Mouse (Mus musculus) mammary gland, adult 2 months (tissue): Measurements from ENCODE around the gene Rock2. TPM values are rescaled to one million over a fixed set of nuclear protein-coding genes. Genes with fewer than 3 reads are reported as not detected.

Source experiments
- polyA plus RNA-seq: library from polyadenylated mRNA; depleted of rRNA; stranded (reverse); fragments of >200 nt; gene quantifications from 2 replicates; pipeline ENCODE4 v1.2.3, GENCODE M21; 2012; ENCODE audit warnings: low replicate concordance; rRNA removed

The Rock2 gene
- polyA plus RNA-seq: 3.5 and 12.1 TPM in 2 replicates

GRCm38 (mm10) chr12:16894396-16895220 lies at the start of gene Rock2:
Rock2 (plus strand) TSS chr12:16894895.

GRCm38 (mm10) chr12:16999739-17000497 lies 105.2 kb downstream of the Rock2 start, which contains the start of gene Pqlc3:
Pqlc3 (minus strand) TSS chr12:17000408.

GRCm38 (mm10) chr12:17011100-17011870 lies 116.6 kb downstream of the Rock2 start, which contains the start of gene 2410004P03Rik:
2410004P03Rik (minus strand) TSS chr12:17011727.

Other genes starting within 250 kb of the Rock2 start
- 12.2 and 17.1 TPM in 2 replicates for gene Ntsr2, start 241.5 kb upstream of the Rock2 start, polyA plus RNA-seq
- gene Greb1, start 94.0 kb upstream of the Rock2 start, polyA plus RNA-seq: 1.2 and 2.1 TPM in 2 replicates
- gene E2f6, start 83.9 kb upstream of the Rock2 start, polyA plus RNA-seq: 15.2 and 37.1 TPM in 2 replicates
- gene Pqlc3, start 105.5 kb downstream of the Rock2 start, polyA plus RNA-seq: 82.7 and 108 TPM in 2 replicates
- 0.09 and 0.30 TPM in 2 replicates for gene 2410004P03Rik, start 116.8 kb downstream of the Rock2 start, polyA plus RNA-seq